Mouse (Mus musculus): ENCODE data around the gene Heatr5a. TPM values are rescaled to one million over a fixed set of nuclear protein-coding genes. Genes with fewer than 3 reads are reported as not detected.

Gene Heatr5a
- polyA plus RNA-seq, 1 experiment from 2014 or later, result 10.2 TPM

- no peaks in the 10 kb centered on the region for H3K36me3 ChIP-seq (ENCODE audit: control insufficient read depth, insufficient read depth, low read length)
- 0 out of 2 replicates have a peak, but pooled peaks cover 5% of the 10 kb centered on the region for H3K4me1 ChIP-seq (ENCODE audit: control insufficient read depth, insufficient read depth, low read length)
- H3K4me3 ChIP-seq (ENCODE audit: low read depth, low read length), result no peak overlapping the region
- DNase-seq (ENCODE audit: low spot score) (no peak), ATAC-seq (ENCODE audit: insufficient read depth, low FRiP score, low TSS enrichment) (no peak)
- H3K9me3 ChIP-seq (ENCODE audit: control insufficient read depth, low read length), result no peaks in the 10 kb centered on the region
- 87% methylated on average over 9 of the region's 9 CpGs for WGBS
- no peaks in the 10 kb centered on the region for H3K27me3 ChIP-seq (ENCODE audit: control insufficient read depth, insufficient read depth, low read length)
- H3K27ac ChIP-seq (ENCODE audit: low read depth, low read length), result no peak overlapping the region
- no peak overlapping the region for H3K9ac ChIP-seq (ENCODE audit: low read length)
- H3K4me2 ChIP-seq (ENCODE audit: low read depth), result no peak overlapping the region
These were observed 3.1 kb downstream of the Heatr5a start for GRCm38 (mm10) chr12:51967915-51968595.

DNA sequence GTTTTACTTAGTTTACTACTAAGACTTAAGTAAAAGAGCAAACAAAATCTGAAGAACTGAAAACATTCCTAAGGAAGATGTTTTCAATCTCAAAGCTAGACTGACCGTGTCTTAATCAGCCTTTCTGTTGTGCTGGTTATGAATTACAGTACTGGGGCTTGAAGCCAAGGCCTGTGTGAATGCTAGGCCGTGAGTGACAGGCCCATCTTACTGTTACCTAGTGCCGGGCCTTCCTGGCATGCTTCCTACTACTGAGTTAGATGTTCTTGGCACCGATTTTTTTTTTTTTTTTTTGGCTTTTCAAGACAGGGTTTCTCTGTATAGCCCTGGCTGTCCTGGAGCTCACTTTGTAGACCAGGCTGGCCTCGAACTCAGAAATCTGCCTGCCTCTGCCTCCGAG is 13.5 kb downstream of the Heatr5a start:
- WGBS, result 93% methylated on average over 6 of the region's 6 CpGs
- no peaks in the 10 kb centered on the region for H3K9me3 ChIP-seq (ENCODE audit: control insufficient read depth, low read length)
- DNase-seq (ENCODE audit: low spot score) (no peak), ATAC-seq (ENCODE audit: insufficient read depth, low FRiP score, low TSS enrichment) (no peak)
- H3K4me2 ChIP-seq (ENCODE audit: low read depth), result no peak overlapping the region
- H3K4me1 ChIP-seq (ENCODE audit: control insufficient read depth, insufficient read depth, low read length), result no peaks in the 10 kb centered on the region
- no peaks in the 10 kb centered on the region for H3K27me3 ChIP-seq (ENCODE audit: control insufficient read depth, insufficient read depth, low read length)
- H3K36me3 ChIP-seq (ENCODE audit: control insufficient read depth, insufficient read depth, low read length), result no peaks in the 10 kb centered on the region
- no peak overlapping the region for H3K27ac ChIP-seq (ENCODE audit: low read depth, low read length)
- no peak overlapping the region for H3K9ac ChIP-seq (ENCODE audit: low read length)
- no peak overlapping the region for H3K4me3 ChIP-seq (ENCODE audit: low read depth, low read length)

DNA sequence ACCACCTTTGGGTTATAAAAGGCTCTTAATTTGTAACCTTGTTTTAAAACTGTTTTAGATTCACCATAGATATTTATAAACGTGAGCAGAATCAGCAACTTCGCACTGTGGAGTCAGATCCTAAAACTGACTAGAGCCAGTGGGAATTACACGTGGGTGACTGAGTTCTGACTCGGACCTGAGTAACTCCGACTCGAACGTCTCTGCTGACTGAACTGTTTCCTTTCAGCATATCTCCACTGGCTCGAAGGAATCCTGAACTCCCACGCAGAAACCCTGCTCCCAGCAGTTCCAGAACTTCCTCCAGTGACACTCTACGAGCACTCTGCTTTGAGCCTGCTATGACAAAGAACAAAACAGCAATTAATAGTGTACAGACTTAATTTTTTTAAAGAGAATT is 18.8 kb downstream of the Heatr5a start:
- Histone ChIP-seq H3K27ac (ENCODE audit: low read depth, low read length) (no peak overlapping the region), H3K4me3 (ENCODE audit: low read depth, low read length) (no peak overlapping the region), H3K4me2 (ENCODE audit: low read depth) (no peak overlapping the region), H3K4me1 (ENCODE audit: control insufficient read depth, insufficient read depth, low read length) (no peaks in the 10 kb centered on the region), H3K9me3 (ENCODE audit: control insufficient read depth, low read length) (no peaks in the 10 kb centered on the region), H3K36me3 (ENCODE audit: control insufficient read depth, insufficient read depth, low read length) (peaks cover 6% of the 10 kb centered on the region), H3K27me3 (ENCODE audit: control insufficient read depth, insufficient read depth, low read length) (no peaks in the 10 kb centered on the region), H3K9ac (ENCODE audit: low read length) (no peak overlapping the region)
- ATAC-seq (ENCODE audit: insufficient read depth, low FRiP score, low TSS enrichment) (no peak), DNase-seq (ENCODE audit: low spot score) (no peak)
- WGBS, result 87% methylated on average over 10 of the region's 10 CpGs

GRCm38 (mm10) chr12:51947498-51947945 is 23.6 kb downstream of the Heatr5a start:
- Histone ChIP-seq H3K4me1 (ENCODE audit: control insufficient read depth, insufficient read depth, low read length) (no peaks in the 10 kb centered on the region), H3K4me3 (ENCODE audit: low read depth, low read length) (no peak overlapping the region), H3K27ac (ENCODE audit: low read depth, low read length) (no peak overlapping the region), H3K36me3 (ENCODE audit: control insufficient read depth, insufficient read depth, low read length) (peaks cover 6% of the 10 kb centered on the region), H3K27me3 (ENCODE audit: control insufficient read depth, insufficient read depth, low read length) (no peaks in the 10 kb centered on the region), H3K9ac (ENCODE audit: low read length) (no peak overlapping the region), H3K9me3 (ENCODE audit: control insufficient read depth, low read length) (no peaks in the 10 kb centered on the region), H3K4me2 (ENCODE audit: low read depth) (no peak overlapping the region)
- WGBS, result 90% methylated on average over 10 of the region's 10 CpGs
- ATAC-seq (ENCODE audit: insufficient read depth, low FRiP score, low TSS enrichment) (no peak), DNase-seq (ENCODE audit: low spot score) (no peak)

DNA sequence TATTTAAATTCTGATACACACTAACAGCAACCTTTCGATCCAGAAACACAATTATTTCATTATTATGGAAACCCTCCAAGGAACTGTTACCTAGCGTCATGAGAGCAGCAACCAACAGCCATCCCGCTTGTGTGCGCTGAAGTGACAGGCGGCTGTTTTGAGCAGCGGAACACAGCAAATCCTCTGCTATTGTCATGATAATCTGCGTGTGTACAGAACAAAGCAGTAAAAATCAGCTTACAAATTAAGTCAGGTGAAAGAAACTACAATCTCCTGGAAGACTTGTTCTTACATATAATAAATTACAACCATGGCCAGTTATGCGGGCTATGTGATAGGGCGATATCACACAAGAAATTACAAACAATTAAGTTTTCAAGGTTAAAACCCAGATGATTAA is 25.8 kb downstream of the Heatr5a start:
- H3K36me3 ChIP-seq (ENCODE audit: control insufficient read depth, insufficient read depth, low read length), result peaks cover 6% of the 10 kb centered on the region
- no peak for ATAC-seq (ENCODE audit: insufficient read depth, low FRiP score, low TSS enrichment)
- no peak overlapping the region for H3K27ac ChIP-seq (ENCODE audit: low read depth, low read length)
- no peak overlapping the region for H3K4me3 ChIP-seq (ENCODE audit: low read depth, low read length)
- no peak overlapping the region for H3K4me2 ChIP-seq (ENCODE audit: low read depth)
- WGBS, result 69% methylated on average over 9 of the region's 9 CpGs
- H3K27me3 ChIP-seq (ENCODE audit: control insufficient read depth, insufficient read depth, low read length), result no peaks in the 10 kb centered on the region
- H3K9me3 ChIP-seq (ENCODE audit: control insufficient read depth, low read length), result no peaks in the 10 kb centered on the region
- no peak overlapping the region for H3K9ac ChIP-seq (ENCODE audit: low read length)
- DNase-seq (ENCODE audit: low spot score), result no peak
- no peaks in the 10 kb centered on the region for H3K4me1 ChIP-seq (ENCODE audit: control insufficient read depth, insufficient read depth, low read length)

DNA sequence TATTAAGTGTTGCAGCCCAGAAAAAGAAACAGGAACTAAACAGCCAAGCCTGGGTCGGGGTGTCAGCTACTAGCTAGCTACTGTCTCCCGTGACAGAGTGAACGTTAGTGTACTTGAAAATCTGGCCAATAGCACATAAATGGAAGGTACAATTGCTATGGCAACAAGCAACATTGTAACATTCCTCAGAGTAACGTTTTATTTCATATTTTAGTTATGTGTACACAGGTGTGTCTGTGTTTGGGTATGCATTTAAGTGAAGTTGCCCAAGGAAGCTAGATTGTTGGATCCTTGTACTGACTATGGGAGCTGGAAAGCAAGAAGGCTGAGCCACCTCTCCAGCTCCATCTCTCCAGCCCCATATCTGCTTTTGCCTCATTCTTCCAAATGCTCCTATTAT is 31.3 kb downstream of the Heatr5a start:
- Histone ChIP-seq H3K4me2 (ENCODE audit: low read depth) (no peak overlapping the region), H3K9ac (ENCODE audit: low read length) (no peak overlapping the region), H3K27ac (ENCODE audit: low read depth, low read length) (no peak overlapping the region), H3K9me3 (ENCODE audit: control insufficient read depth, low read length) (no peaks in the 10 kb centered on the region), H3K4me3 (ENCODE audit: low read depth, low read length) (no peak overlapping the region), H3K27me3 (ENCODE audit: control insufficient read depth, insufficient read depth, low read length) (no peaks in the 10 kb centered on the region), H3K36me3 (ENCODE audit: control insufficient read depth, insufficient read depth, low read length) (peaks cover 2% of the 10 kb centered on the region; the same call in 1 of the 2 replicates), H3K4me1 (ENCODE audit: control insufficient read depth, insufficient read depth, low read length) (no peaks in the 10 kb centered on the region)
- DNase-seq (ENCODE audit: low spot score) (no peak), ATAC-seq (ENCODE audit: insufficient read depth, low FRiP score, low TSS enrichment) (no peak)
- WGBS, result 88% methylated on average over 4 of the region's 4 CpGs

- Histone ChIP-seq H3K27me3 (ENCODE audit: control insufficient read depth, insufficient read depth, low read length) (no peaks in the 10 kb centered on the region), H3K4me1 (ENCODE audit: control insufficient read depth, insufficient read depth, low read length) (no peaks in the 10 kb centered on the region), H3K36me3 (ENCODE audit: control insufficient read depth, insufficient read depth, low read length) (peaks cover 2% of the 10 kb centered on the region; the same call in 1 of the 2 replicates), H3K9ac (ENCODE audit: low read length) (no peak overlapping the region), H3K9me3 (ENCODE audit: control insufficient read depth, low read length) (no peaks in the 10 kb centered on the region), H3K4me3 (ENCODE audit: low read depth, low read length) (no peak overlapping the region), H3K4me2 (ENCODE audit: low read depth) (no peak overlapping the region), H3K27ac (ENCODE audit: low read depth, low read length) (no peak overlapping the region)
- no peak for ATAC-seq (ENCODE audit: insufficient read depth, low FRiP score, low TSS enrichment)
- 88% methylated on average over 6 of the region's 6 CpGs for WGBS
- no peak for DNase-seq (ENCODE audit: low spot score)
These were observed 33.2 kb downstream of the Heatr5a start for GRCm38 (mm10) chr12:51937938-51938337.

DNA sequence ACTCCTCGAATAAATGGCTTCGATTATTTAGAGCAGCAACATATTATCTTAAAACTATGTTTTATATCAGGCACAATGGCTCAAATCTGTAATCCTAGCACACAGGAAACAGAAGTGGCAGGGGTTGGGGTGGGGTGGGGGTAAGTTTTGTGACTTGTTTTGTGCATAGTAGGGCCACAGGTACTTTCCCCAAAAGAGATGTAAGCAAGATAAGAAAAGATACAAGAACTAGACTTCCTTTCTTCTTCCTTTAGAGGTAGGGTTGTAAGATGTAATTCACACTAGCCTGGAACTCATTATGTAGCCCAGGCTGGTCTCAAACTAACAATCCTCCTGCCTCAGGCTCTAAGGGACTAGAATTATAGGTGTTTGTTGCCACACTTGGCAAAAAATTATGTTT is 41.5 kb downstream of the Heatr5a start:
- Histone ChIP-seq H3K27me3 (ENCODE audit: control insufficient read depth, insufficient read depth, low read length) (no peaks in the 10 kb centered on the region), H3K36me3 (ENCODE audit: control insufficient read depth, insufficient read depth, low read length) (no peaks in the 10 kb centered on the region), H3K9ac (ENCODE audit: low read length) (no peak overlapping the region), H3K27ac (ENCODE audit: low read depth, low read length) (no peak overlapping the region), H3K4me1 (ENCODE audit: control insufficient read depth, insufficient read depth, low read length) (no peaks in the 10 kb centered on the region), H3K4me2 (ENCODE audit: low read depth) (no peak overlapping the region), H3K9me3 (ENCODE audit: control insufficient read depth, low read length) (no peaks in the 10 kb centered on the region), H3K4me3 (ENCODE audit: low read depth, low read length) (no peak overlapping the region)
- ATAC-seq (ENCODE audit: insufficient read depth, low FRiP score, low TSS enrichment) (no peak), DNase-seq (ENCODE audit: low spot score) (no peak)
- WGBS, result 94% methylated on average over 2 of the region's 2 CpGs

- ATAC-seq (ENCODE audit: insufficient read depth, low FRiP score, low TSS enrichment), result no peak
- no peaks in the 10 kb centered on the region for H3K36me3 ChIP-seq (ENCODE audit: control insufficient read depth, insufficient read depth, low read length)
- 90% methylated on average over 2 of the region's 2 CpGs for WGBS
These were observed 53.9 kb downstream of the Heatr5a start for GRCm38 (mm10) chr12:51917191-51917590.

More at GRCm38 (mm10) chr12:51917191-51917590, 53.9 kb downstream of the Heatr5a start:
- no peak overlapping the region for H3K9ac ChIP-seq (ENCODE audit: low read length)
- H3K27me3 ChIP-seq (ENCODE audit: control insufficient read depth, insufficient read depth, low read length), result no peaks in the 10 kb centered on the region
- H3K27ac ChIP-seq (ENCODE audit: low read depth, low read length), result no peak overlapping the region
- DNase-seq (ENCODE audit: low spot score), result no peak
- H3K4me2 ChIP-seq (ENCODE audit: low read depth), result no peak overlapping the region
- H3K4me3 ChIP-seq (ENCODE audit: low read depth, low read length), result no peak overlapping the region
- no peaks in the 10 kb centered on the region for H3K4me1 ChIP-seq (ENCODE audit: control insufficient read depth, insufficient read depth, low read length)
- H3K9me3 ChIP-seq (ENCODE audit: control insufficient read depth, low read length), result no peaks in the 10 kb centered on the region
